Mouse (Mus musculus) CD4-positive helper T cell, adult 2 months (primary cell): ENCODE results near the gene Majin.

Experiments
- DNase-seq: peaks from one replicate; pipeline ENCODE4 v3.0.0-alpha.2; 2012; ENCODE audit warnings: low read depth, missing footprints, low spot score

Majin gene

GRCm38 (mm10) chr19:6184131-6184530 lies at the start of gene Majin:
TSS of gene Majin (plus strand) at chr19:6184388.
- no peak for DNase-seq

DNA sequence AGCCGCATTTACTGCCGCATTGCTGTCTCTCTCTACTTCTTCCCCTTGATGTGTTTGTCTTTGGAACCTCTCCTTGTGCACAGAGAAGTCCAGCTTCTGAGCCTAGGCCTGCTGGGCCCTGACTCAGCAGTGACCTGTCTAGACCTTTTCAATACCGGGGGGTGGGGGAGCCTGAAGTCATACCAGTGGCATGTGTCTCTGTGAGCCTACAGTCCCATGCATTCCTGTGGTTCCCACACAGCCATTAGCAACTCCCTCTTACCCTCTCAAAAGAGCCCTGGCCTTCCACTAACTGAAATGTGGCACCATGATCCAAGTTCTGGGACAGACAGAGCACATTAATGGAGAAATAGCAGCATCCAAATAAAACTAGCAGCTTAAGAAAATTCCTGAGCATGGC lies 47.8 kb upstream of the Majin start:
- no peak for DNase-seq

DNA sequence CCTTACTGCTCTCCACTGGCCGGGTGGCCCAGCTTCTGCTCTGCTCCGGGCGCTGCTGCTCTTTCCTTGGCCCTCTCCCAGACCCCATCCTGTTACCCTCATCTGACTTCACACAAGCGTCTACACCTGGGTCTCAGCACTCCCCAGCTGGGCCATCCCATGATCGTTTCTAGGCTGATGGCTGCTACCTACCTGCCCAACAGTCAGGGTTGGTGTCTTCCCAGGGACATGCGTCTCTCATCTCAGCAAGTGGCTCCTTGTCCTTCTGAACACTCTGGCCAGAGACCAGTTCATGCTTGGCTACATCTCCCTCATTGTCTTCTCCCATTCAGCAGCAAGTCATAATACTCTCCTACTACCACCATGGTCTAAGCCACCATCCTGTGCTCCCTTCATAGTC lies 44.5 kb upstream of the Majin start:
- DNase-seq, result no peak

- DNase-seq, result no peak
Observed at GRCm38 (mm10) chr19:6140374-6140677, 43.9 kb upstream of the Majin start.

- DNase-seq, result peak; percentile 96
Observed at GRCm38 (mm10) chr19:6140678-6141393, 43.4 kb upstream of the Majin start, which contains the start of gene Batf2. TSS of gene Batf2 (plus strand) at chr19:6140983.

DNA sequence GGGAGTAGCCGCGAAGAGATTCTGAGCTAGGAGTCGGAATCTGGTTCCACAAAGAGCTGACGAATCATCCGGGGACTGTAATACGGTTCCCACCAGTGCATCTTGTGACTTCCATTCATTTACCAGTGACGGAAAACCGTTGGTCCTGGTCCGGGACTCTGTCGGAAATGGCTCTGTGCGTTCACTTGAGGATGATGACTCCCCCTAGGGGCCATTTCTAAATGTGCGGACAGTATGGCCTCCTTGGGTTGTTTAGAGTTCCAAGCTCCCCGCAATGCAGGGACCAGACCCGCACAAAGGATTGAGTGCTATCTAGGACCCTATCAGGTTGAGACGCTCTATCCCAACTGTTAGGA lies 42.8 kb upstream of the Majin start, which contains the start of gene Arl2:
Gene Arl2, minus strand, starts transcription at position 155 of the 356 bp plus-strand sequence.
- peak; percentile 89 for DNase-seq

- no peak for DNase-seq
Observed at GRCm38 (mm10) chr19:6144842-6145241, 39.3 kb upstream of the Majin start.

DNA sequence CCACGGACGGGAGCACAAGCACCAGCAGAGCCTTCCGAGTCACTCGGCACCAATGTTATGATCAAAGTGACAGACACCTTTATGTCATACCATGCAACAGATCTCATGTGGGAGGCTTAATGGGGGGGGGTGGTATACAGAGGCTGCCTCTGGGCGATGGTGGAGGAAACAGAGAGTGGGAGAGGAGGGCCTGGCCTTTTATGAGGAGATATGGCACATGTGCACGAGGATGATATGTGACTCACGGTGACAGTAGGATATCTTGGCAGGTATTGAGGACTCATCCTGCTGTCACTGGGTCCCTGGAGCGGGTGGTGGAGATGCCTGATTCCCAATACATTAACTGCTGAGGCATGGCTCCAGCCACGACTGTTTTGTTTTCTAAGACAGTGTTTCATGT lies 29.0 kb upstream of the Majin start:
- DNase-seq, result no peak

GRCm38 (mm10) chr19:6156372-6156771 lies 27.8 kb upstream of the Majin start:
- DNase-seq, result no peak

GRCm38 (mm10) chr19:6157220-6157619 lies 27.0 kb upstream of the Majin start:
- no peak for DNase-seq

GRCm38 (mm10) chr19:6163872-6164547 lies 20.2 kb upstream of the Majin start:
- no peak for DNase-seq

GRCm38 (mm10) chr19:6166750-6167149 lies 17.4 kb upstream of the Majin start:
- no peak for DNase-seq

- DNase-seq, result no peak
Observed at GRCm38 (mm10) chr19:6171215-6171614, 13.0 kb upstream of the Majin start.

GRCm38 (mm10) chr19:6174771-6175170 lies 9.4 kb upstream of the Majin start:
- no peak for DNase-seq

DNA sequence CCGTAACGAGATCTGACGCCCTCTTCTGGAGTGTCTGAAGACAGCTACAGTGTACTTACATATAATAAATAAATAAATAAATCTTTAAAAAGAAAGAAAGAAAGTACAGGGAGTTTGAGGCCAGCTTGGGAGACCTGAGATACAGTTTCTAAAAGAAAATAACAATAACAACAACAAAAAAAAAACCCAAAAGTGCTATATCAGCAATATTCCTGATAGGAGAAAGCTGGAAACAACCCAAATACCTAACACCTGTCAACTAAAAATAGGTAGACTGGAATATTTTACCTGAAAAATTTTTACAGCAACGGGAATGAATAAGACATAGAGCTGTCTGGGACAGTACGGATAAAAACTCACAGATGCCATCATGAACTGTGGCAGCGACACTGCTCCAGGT lies 5.4 kb upstream of the Majin start:
- no peak for DNase-seq

- no peak for DNase-seq
Observed at GRCm38 (mm10) chr19:6181629-6182028, 2.6 kb upstream of the Majin start.

- no peak for DNase-seq
Observed at GRCm38 (mm10) chr19:6182534-6182933, 1.7 kb upstream of the Majin start.

DNA sequence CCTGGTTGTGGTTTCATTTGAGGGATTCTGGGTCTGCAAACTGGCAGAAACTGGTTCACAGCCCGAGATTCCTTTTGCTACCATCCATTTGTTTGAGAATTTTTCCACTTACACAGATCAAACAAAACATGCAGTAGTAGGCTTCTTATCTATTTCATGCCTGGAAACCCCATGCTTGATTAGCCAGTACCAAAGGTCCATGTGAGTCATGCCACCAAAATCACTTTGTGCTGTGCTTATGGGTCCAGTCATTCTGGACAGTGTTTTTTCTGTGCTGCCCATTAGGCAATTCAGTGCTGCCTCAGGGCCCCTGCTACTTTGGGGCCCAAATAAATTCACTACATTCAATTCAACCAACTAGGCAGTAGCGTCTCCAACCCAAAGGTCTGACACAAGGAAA lies 20.1 kb downstream of the Majin start:
- DNase-seq, result no peak

GRCm38 (mm10) chr19:6206716-6207115 lies 22.5 kb downstream of the Majin start:
- no peak for DNase-seq

- DNase-seq, result no peak
Observed at GRCm38 (mm10) chr19:6216046-6216705, 32.0 kb downstream of the Majin start.

GRCm38 (mm10) chr19:6218606-6219005 lies 34.4 kb downstream of the Majin start:
- DNase-seq, result no peak

DNA sequence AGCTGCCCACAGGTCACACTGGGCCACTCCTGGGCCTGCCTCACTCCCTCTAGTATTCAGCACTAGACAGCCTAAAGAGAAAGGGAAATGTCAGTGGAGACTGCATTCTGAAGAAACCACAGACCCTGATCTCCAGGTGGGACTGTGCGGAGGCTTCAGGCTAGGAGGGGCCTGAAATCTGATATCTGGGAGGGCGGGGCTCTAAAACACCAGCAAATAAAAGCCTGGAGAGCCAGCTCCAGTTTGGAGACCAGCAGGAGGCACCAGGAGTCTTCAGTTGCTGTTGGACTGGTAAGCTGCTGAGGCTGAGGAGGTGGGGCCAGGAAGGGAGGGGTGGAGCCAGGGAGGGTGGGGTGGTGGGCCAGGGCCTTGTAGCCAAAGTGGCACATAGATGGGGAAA lies 41.9 kb downstream of the Majin start, which contains the start of gene Gpha2:
Gene Gpha2, plus strand, starts transcription at position 246 of the 400 bp plus-strand sequence.
- no peak for DNase-seq

- DNase-seq, result no peak
Observed at GRCm38 (mm10) chr19:6226763-6227162, 42.6 kb downstream of the Majin start.
